21 mouse cellular contexts compared by ENCODE assay signal in the genomic region with DNA sequence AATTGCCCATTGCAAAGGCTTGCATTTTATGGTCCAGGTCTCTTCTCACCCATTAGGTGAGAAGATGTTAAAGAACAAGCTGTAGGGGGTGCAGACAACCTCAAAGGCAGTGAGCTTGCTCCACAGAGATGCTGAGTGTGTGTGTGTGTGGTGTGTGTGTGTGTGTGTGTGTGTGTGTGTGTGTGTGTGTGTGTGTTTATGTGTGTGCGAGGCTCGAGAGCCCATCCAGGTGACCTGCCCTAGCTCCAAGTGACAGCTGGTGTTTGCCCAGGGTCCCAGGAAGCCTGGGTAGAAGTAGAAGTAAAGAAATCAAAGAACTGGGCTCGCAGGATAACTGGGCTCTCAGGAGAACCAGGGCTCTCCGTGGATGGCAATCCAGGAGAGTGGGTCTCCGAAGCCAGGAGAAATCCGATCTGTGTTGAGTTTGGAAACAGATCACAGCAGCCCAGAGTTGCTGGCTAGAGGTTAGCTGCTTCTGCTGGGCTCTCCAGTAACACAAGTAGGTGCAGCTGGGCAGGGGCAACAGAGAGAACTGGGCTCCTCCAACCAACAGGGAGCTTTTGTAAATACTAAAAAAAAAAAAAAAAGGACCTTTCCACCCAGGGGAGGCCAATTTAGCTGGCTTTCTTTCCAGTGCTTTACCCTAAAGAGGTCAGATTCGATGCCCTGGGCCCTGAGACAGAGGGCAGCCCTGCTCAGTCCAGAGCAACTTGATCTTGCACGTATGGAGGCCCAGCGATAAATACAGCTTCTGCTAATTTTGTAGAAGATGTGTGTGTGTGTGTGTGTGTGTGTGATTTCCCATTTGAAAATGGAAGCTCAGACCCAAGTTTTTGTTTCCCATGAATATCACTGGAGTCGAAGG.
A peak's percentile ranks its signal among the peaks of the same experiment; 100 is the strongest.
DNase-seq lines count a peak whose midpoint lies in the region; ATAC-seq and TF ChIP-seq lines count a peak whose summit lies in the region.
"Had no signal": no experiment of that assay in that cellular context is flagged by ENCODE, and none has a peak within 500 bp of the region (broad histone marks: within the 10 kb centered on the region; RNA-seq: fewer than 3 reads in every experiment).

No protein-coding gene starts in this region.

- no peaks in the 10 kb centered on the region for H3K9me3 ChIP-seq in kidney, postnatal 0 days (replicated peaks; ENCODE audit: low read length)
- no peaks in the 10 kb centered on the region for H3K9me3 ChIP-seq in midbrain, postnatal 0 days (ENCODE audit: low read length)
- no peaks in the 10 kb centered on the region for H3K9me3 ChIP-seq in forebrain, embryonic 14.5 days (replicated peaks; ENCODE audit: control insufficient read depth, low read length)
- H3K9me3 ChIP-seq: embryonic facial prominence, embryonic 15.5 days; forebrain, embryonic 15.5 days; hindbrain, embryonic 15.5 days; liver, embryonic 13.5 days; stomach, embryonic 15.5 days had no signal

- WGBS in kidney, postnatal 0 days: 37% methylated on average over 10 of the region's 10 CpGs
- 56% methylated on average over 10 of the region's 10 CpGs for WGBS in midbrain, postnatal 0 days
- WGBS in forebrain, embryonic 14.5 days: 46% methylated on average over 10 of the region's 10 CpGs

- H3K9ac ChIP-seq in kidney, postnatal 0 days (ENCODE audit: low read depth, low read length): no peak overlapping the region
- H3K9ac ChIP-seq in midbrain, postnatal 0 days (replicated peaks; ENCODE audit: low read length, poor library complexity, severe bottlenecking): no peak overlapping the region
- no peak overlapping the region for H3K9ac ChIP-seq in forebrain, embryonic 14.5 days (ENCODE audit: low read length)
- H3K9ac ChIP-seq: embryonic facial prominence, embryonic 15.5 days; forebrain, embryonic 15.5 days; hindbrain, embryonic 15.5 days; liver, embryonic 13.5 days; stomach, embryonic 15.5 days had no signal

- ATAC-seq in kidney, postnatal 0 days (replicated peaks; ENCODE audit: low FRiP score, low read depth): no peak
- ATAC-seq in midbrain, postnatal 0 days (ENCODE audit: low FRiP score): no peak
- no peak for ATAC-seq in forebrain, embryonic 14.5 days
- ATAC-seq: forebrain, embryonic 15.5 days had no signal

- H3K27ac ChIP-seq in kidney, postnatal 0 days: no peak overlapping the region
- H3K27ac ChIP-seq in midbrain, postnatal 0 days (ENCODE audit: low read depth, low read length): no peak overlapping the region
- no peak overlapping the region for H3K27ac ChIP-seq in forebrain, embryonic 14.5 days (ENCODE audit: low read depth, low read length)
- H3K27ac ChIP-seq: embryonic facial prominence, embryonic 15.5 days; forebrain, embryonic 15.5 days; hindbrain, embryonic 15.5 days; liver, embryonic 13.5 days; stomach, embryonic 15.5 days had no signal

- H3K4me2 ChIP-seq in kidney, postnatal 0 days (ENCODE audit: low read length): no peak overlapping the region
- no peak overlapping the region for H3K4me2 ChIP-seq in midbrain, postnatal 0 days (ENCODE audit: low read depth, low read length, poor library complexity, severe bottlenecking)
- no peak overlapping the region for H3K4me2 ChIP-seq in forebrain, embryonic 14.5 days (ENCODE audit: low read length)
- H3K4me2 ChIP-seq: embryonic facial prominence, embryonic 15.5 days; forebrain, embryonic 15.5 days; hindbrain, embryonic 15.5 days; liver, embryonic 13.5 days; midbrain, embryonic 11.5 days; stomach, embryonic 15.5 days had no signal

- DNase-seq in embryo, embryonic 10 days (ENCODE audit: low spot score): peak; percentile 36
- DNase-seq in embryo, embryonic 11 days: no peak
- peak; percentile 57 for DNase-seq in kidney, postnatal 0 days (ENCODE audit: low spot score)
- no peak for DNase-seq in kidney, postnatal 36 days
- DNase-seq in thymus, postnatal 0 days (ENCODE audit: low spot score): peak; percentile 16
- DNase-seq in layer of hippocampus, adult 11-12 months (ENCODE audit: low spot score): no peak
- DNase-seq in midbrain, postnatal 0 days (ENCODE audit: low spot score): no peak
- DNase-seq in forebrain, embryonic 14.5 days (ENCODE audit: low spot score): no peak
- DNase-seq: cerebellum, adult 9-11 months; gastrocnemius, postnatal 14 days; kidney, adult 9 months; layer of hippocampus, postnatal 36 days; liver, embryonic 13.5 days; lung, adult 2 months; lung, postnatal 14 days had no signal

- 0 out of 2 replicates have a peak, but pooled peaks cover 3% of the 10 kb centered on the region for H3K4me1 ChIP-seq in kidney, postnatal 0 days (replicated peaks; ENCODE audit: insufficient read depth, low read length)
- H3K4me1 ChIP-seq in midbrain, postnatal 0 days (ENCODE audit: insufficient read depth, low read length): no peaks in the 10 kb centered on the region
- no peaks in the 10 kb centered on the region for H3K4me1 ChIP-seq in forebrain, embryonic 14.5 days (ENCODE audit: control insufficient read depth, insufficient read depth, low read length)
- H3K4me1 ChIP-seq: forebrain, embryonic 15.5 days; liver, embryonic 13.5 days; stomach, embryonic 15.5 days had no signal

- no peaks in the 10 kb centered on the region for H3K27me3 ChIP-seq in kidney, postnatal 0 days (ENCODE audit: insufficient read depth, low read length)
- peaks cover 2% of the 10 kb centered on the region; the same call in 1 of the 2 replicates for H3K27me3 ChIP-seq in midbrain, postnatal 0 days (ENCODE audit: insufficient read depth, low read length)
- H3K27me3 ChIP-seq in forebrain, embryonic 14.5 days (replicated peaks; ENCODE audit: control insufficient read depth, insufficient read depth, low read length): 0 out of 2 replicates have a peak, but pooled peaks cover 10% of the 10 kb centered on the region
- H3K27me3 ChIP-seq: embryonic facial prominence, embryonic 15.5 days; forebrain, embryonic 15.5 days; liver, embryonic 13.5 days; stomach, embryonic 15.5 days had no signal

- no peaks in the 10 kb centered on the region for H3K36me3 ChIP-seq in kidney, postnatal 0 days (ENCODE audit: insufficient read depth, low read length)
- no peaks in the 10 kb centered on the region for H3K36me3 ChIP-seq in midbrain, postnatal 0 days (ENCODE audit: insufficient read depth, low read length)
- no peaks in the 10 kb centered on the region for H3K36me3 ChIP-seq in forebrain, embryonic 14.5 days (ENCODE audit: control insufficient read depth, insufficient read depth, low read length)
- H3K36me3 ChIP-seq: embryonic facial prominence, embryonic 15.5 days; forebrain, embryonic 15.5 days; hindbrain, embryonic 15.5 days; liver, embryonic 13.5 days; stomach, embryonic 15.5 days had no signal

- no peak overlapping the region for H3K4me3 ChIP-seq in kidney, postnatal 0 days (replicated peaks; ENCODE audit: low read depth, low read length)
- H3K4me3 ChIP-seq in midbrain, postnatal 0 days (ENCODE audit: low read depth, low read length): no peak overlapping the region
- H3K4me3 ChIP-seq in forebrain, embryonic 14.5 days (ENCODE audit: low read depth, low read length): no peak overlapping the region
- H3K4me3 ChIP-seq: embryonic facial prominence, embryonic 15.5 days; forebrain, embryonic 15.5 days; hindbrain, embryonic 15.5 days; layer of hippocampus, adult 2 months; liver, embryonic 13.5 days; stomach, embryonic 15.5 days had no signal

- TF ChIP-seq CTCF in kidney, postnatal 0 days (IDR thresholded peaks at IDR 0.05; ENCODE audit: low read depth): no peak
- TF ChIP-seq CTCF in midbrain, postnatal 0 days (IDR thresholded peaks at IDR 0.05): no peak

Comparison
In these comparisons a context has a peak if more than half of its experiments do, and no peak if none do; other contexts are left out.
1. DNase-seq: peak in embryo, embryonic 10 days (single experiment), kidney, postnatal 0 days (single experiment) and thymus, postnatal 0 days (single experiment); none in embryo, embryonic 11 days (single experiment), kidney, postnatal 36 days (0 of 2), layer of hippocampus, adult 11-12 months (single experiment), midbrain, postnatal 0 days (single experiment) and forebrain, embryonic 14.5 days (single experiment).